Mouse (Mus musculus) heart, postnatal 0 days (tissue): ENCODE data around the gene Wfdc11.

Experiments
- CTCF ChIP-seq: IDR thresholded peaks from 2 replicates; pipeline ENCODE4 v1.5.1; 2016; ENCODE audit warnings: antibody characterized with exemption, control low read depth, low read depth
- EP300 ChIP-seq: IDR thresholded peaks from 2 replicates; pipeline ENCODE4 v1.6.1; 2016; ENCODE audit warnings: antibody characterized with exemption, low read depth

DNA sequence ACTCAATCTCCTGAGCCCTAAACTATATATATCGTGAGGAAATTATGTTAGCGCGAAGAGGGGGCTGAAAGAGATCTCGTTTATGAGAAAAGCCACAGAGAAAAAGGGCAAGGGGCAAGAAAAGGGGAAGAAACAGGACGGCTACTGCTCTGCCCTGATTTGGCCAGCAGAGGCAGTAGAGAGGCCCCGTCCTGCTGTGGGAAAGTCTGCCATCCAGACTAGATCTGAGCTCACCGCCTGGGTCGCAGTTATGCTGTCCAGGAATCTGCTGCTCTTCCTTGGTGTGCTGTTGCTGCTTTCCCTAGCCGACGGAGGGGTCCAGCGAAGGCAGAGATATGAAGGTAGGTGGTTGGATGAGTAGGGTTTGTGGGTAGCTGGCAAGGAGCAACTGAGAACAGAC lies 18.0 kb downstream of the Wfdc11 start, which contains the start of gene Wfdc10:
- peak; percentile 70 for TF ChIP-seq CTCF
- no peak for TF ChIP-seq EP300
